In genomic region chr10:24222911-24223310, GRCm38 (mm10) we compare ENCODE assay signal across 8 mouse cellular contexts. TPM values are rescaled to one million over a fixed set of nuclear protein-coding genes. Genes with fewer than 3 reads are reported as not detected.
DNase-seq lines count a peak whose midpoint lies in the region; ATAC-seq and TF ChIP-seq lines count a peak whose summit lies in the region.
"Had no signal": no experiment of that assay in that cellular context is flagged by ENCODE, and none has a peak within 500 bp of the region (broad histone marks: within the 10 kb centered on the region; RNA-seq: fewer than 3 reads in every experiment).

No protein-coding gene starts in this region.

- no peak overlapping the region for H3K9ac ChIP-seq in lung, postnatal 0 days (replicated peaks; ENCODE audit: low read depth)
- no peak overlapping the region for H3K9ac ChIP-seq in forebrain, embryonic 16.5 days (replicated peaks; ENCODE audit: low read depth, low read length)
- H3K9ac ChIP-seq in liver, embryonic 12.5 days, result no peak overlapping the region
- peak overlapping the region; percentile 69 for H3K9ac ChIP-seq in stomach, embryonic 16.5 days (ENCODE audit: low read length)

- 18% methylated on average over 6 of the region's 6 CpGs for WGBS in lung, postnatal 0 days
- 8% methylated on average over 6 of the region's 6 CpGs for WGBS in forebrain, embryonic 16.5 days
- WGBS in liver, embryonic 12.5 days (ENCODE audit: insufficient replicate concordance), result 23% methylated on average over 6 of the region's 6 CpGs
- 9% methylated on average over 6 of the region's 6 CpGs for WGBS in stomach, embryonic 16.5 days

- H3K36me3 ChIP-seq in lung, postnatal 0 days (ENCODE audit: insufficient read depth, low read length), result no peaks in the 10 kb centered on the region
- no peaks in the 10 kb centered on the region for H3K36me3 ChIP-seq in forebrain, embryonic 16.5 days (ENCODE audit: control insufficient read depth, insufficient read depth)
- no peaks in the 10 kb centered on the region for H3K36me3 ChIP-seq in liver, embryonic 12.5 days
- no peaks in the 10 kb centered on the region for H3K36me3 ChIP-seq in stomach, embryonic 16.5 days (ENCODE audit: control insufficient read depth, insufficient read depth, low read length)

- H3K27me3 ChIP-seq in lung, postnatal 0 days (replicated peaks; ENCODE audit: insufficient read depth, low read length), result peaks cover 3% of the 10 kb centered on the region; the same call in 1 of the 2 replicates
- peaks cover 19% of the 10 kb centered on the region for H3K27me3 ChIP-seq in forebrain, embryonic 16.5 days (replicated peaks; ENCODE audit: control insufficient read depth, insufficient read depth, low read length)
- H3K27me3 ChIP-seq in liver, embryonic 12.5 days (replicated peaks), result peaks cover 40% of the 10 kb centered on the region
- H3K27me3 ChIP-seq in stomach, embryonic 16.5 days (ENCODE audit: control insufficient read depth, insufficient read depth, low read length), result peaks cover 9% of the 10 kb centered on the region; the same call in 1 of the 2 replicates

- no peak for TF ChIP-seq CTCF in lung, postnatal 0 days (IDR thresholded peaks at IDR 0.05)

- peak overlapping the region; percentile 70 for H3K4me2 ChIP-seq in lung, postnatal 0 days (replicated peaks; ENCODE audit: low read depth, low read length)
- peak overlapping the region; percentile 88 for H3K4me2 ChIP-seq in forebrain, embryonic 16.5 days (ENCODE audit: low read length)
- H3K4me2 ChIP-seq in liver, embryonic 12.5 days, result peak overlapping the region; percentile 69
- H3K4me2 ChIP-seq in stomach, embryonic 16.5 days (ENCODE audit: low read depth, low read length), result peak overlapping the region; percentile 92

- no peaks in the 10 kb centered on the region for H3K9me3 ChIP-seq in lung, postnatal 0 days (ENCODE audit: low read length)
- no peaks in the 10 kb centered on the region for H3K9me3 ChIP-seq in forebrain, embryonic 16.5 days (ENCODE audit: control insufficient read depth, low read length)
- no peaks in the 10 kb centered on the region for H3K9me3 ChIP-seq in liver, embryonic 12.5 days (replicated peaks)
- no peaks in the 10 kb centered on the region for H3K9me3 ChIP-seq in stomach, embryonic 16.5 days (replicated peaks; ENCODE audit: control insufficient read depth, low read length)

- TF ChIP-seq EP300 in lung, postnatal 0 days (IDR thresholded peaks at IDR 0.05), result no peak

- peaks cover 5% of the 10 kb centered on the region; the same call in 1 of the 2 replicates for H3K4me1 ChIP-seq in lung, postnatal 0 days (ENCODE audit: insufficient read depth, low read depth, low read length)
- peaks cover 10% of the 10 kb centered on the region for H3K4me1 ChIP-seq in forebrain, embryonic 16.5 days (replicated peaks; ENCODE audit: control insufficient read depth, insufficient read depth, low read length)
- peaks cover 6% of the 10 kb centered on the region for H3K4me1 ChIP-seq in liver, embryonic 12.5 days
- H3K4me1 ChIP-seq in stomach, embryonic 16.5 days (ENCODE audit: control insufficient read depth, insufficient read depth, low read length), result peaks cover 13% of the 10 kb centered on the region; the same call in 1 of the 2 replicates

- no peak overlapping the region for H3K27ac ChIP-seq in lung, postnatal 0 days (ENCODE audit: low read length)
- H3K27ac ChIP-seq in forebrain, embryonic 16.5 days (ENCODE audit: low read length), result no peak overlapping the region
- H3K27ac ChIP-seq in liver, embryonic 12.5 days, result no peak overlapping the region
- H3K27ac ChIP-seq in stomach, embryonic 16.5 days (ENCODE audit: low read length), result no peak overlapping the region

- H3K4me3 ChIP-seq in lung, postnatal 0 days (ENCODE audit: low read depth, low read length), result peak overlapping the region; percentile 38
- peak overlapping the region; percentile 46 for H3K4me3 ChIP-seq in forebrain, embryonic 16.5 days (replicated peaks; ENCODE audit: low read length)
- peak overlapping the region; percentile 44 for H3K4me3 ChIP-seq in liver, embryonic 12.5 days
- H3K4me3 ChIP-seq in stomach, embryonic 16.5 days (replicated peaks; ENCODE audit: low read length), result peak overlapping the region; percentile 53
- H3K4me3 ChIP-seq: myocyte had no signal

- DNase-seq in lung, postnatal 0 days (ENCODE audit: low spot score), result no peak
- DNase-seq in lung, postnatal 10 days, result no peak
- no peak for DNase-seq in urinary bladder, postnatal 4 days (ENCODE audit: low spot score in 2 of 2)
- DNase-seq in ovary, postnatal 14 days (ENCODE audit: low spot score), result no peak

- ATAC-seq in lung, postnatal 0 days, result no peak
- ATAC-seq in forebrain, embryonic 16.5 days, result no peak; the same call in 1 of the 2 replicates
- ATAC-seq in liver, embryonic 12.5 days, result no peak
- ATAC-seq in stomach, embryonic 16.5 days (ENCODE audit: insufficient read depth, low FRiP score), result no peak

RNA-seq across cellular contexts. Expression of gene Moxd1, which starts 0.4 kb away (rescaled TPM):
- 2.3 and 2.4 TPM in 2 replicates for polyA plus RNA-seq in lung, postnatal 0 days (2015; fragmentation: Nextera tagmentation; extraction: Ambion mirVana)
- polyA plus RNA-seq in forebrain, embryonic 16.5 days (2015; fragmentation: Nextera tagmentation; extraction: Ambion mirVana), result 2.0 and 2.4 TPM in 2 replicates
- 1.0 and 1.1 TPM in 2 replicates for polyA plus RNA-seq in liver, embryonic 12.5 days (2016; fragmentation: Nextera tagmentation; extraction: Ambion mirVana)
- 11.0 and 11.3 TPM in 2 replicates for polyA plus RNA-seq in stomach, embryonic 16.5 days (2015; fragmentation: Nextera tagmentation; extraction: Ambion mirVana)
- polyA plus RNA-seq: myocyte had no signal
